Mouse (Mus musculus): ENCODE results near the gene Fbxo45.

- TF ChIP-seq POLR2A (IDR thresholded peaks at IDR 0.05; ENCODE audit: insufficient read depth, low read depth, low read length) (no peak), EP300 (IDR thresholded peaks at IDR 0.05; ENCODE audit: insufficient read depth, low read depth, low read length) (no peak), CTCF (IDR thresholded peaks at IDR 0.05) (no peak)
Observed at GRCm38 (mm10) chr16:32214156-32214555, 32.8 kb downstream of the Fbxo45 start.
